Mouse (Mus musculus) activated CD4-positive, CD25-positive, alpha-beta regulatory T cell (primary cell): Measurements from ENCODE around the gene Gm42688. TPM values are rescaled to one million over a fixed set of nuclear protein-coding genes. Genes with fewer than 3 reads are reported as not detected.

Experiments used
- polyA plus RNA-seq, 2 experiments: library from polyadenylated mRNA; unstranded; fragments of 100-300 nt; shearing (Covaris generic); gene quantifications; one replicate each; pipeline ENCODE4 v1.2.1; 2017

The Gm42688 gene
- polyA plus RNA-seq: 1 to 10 TPM; 6.6 to 8.2 TPM

DNA sequence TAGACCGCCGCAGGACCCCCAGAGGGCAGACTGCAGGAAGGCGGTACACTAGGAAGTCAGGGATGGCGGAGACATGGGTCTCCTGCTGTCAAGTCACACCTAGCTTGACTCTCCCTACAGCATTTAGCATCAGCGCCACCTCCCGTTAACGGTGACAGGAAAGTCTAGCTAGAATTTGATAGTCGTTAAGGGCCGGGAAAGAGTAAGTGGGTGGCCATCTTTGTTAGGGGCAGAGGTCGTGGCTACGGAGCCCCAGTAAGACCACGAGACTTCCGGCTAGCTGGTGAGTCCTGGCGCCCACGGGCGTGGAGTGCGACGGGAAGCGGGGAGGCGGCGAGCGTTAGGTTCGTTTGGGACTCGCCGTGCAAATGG lies at the start of gene Gm42688, which contains the start of gene Ccdc142:
Gm42688 (plus strand) TSS at position 302 of the 372 bp plus-strand sequence.
Ccdc142 (plus strand) TSS at position 286 of the 372 bp plus-strand sequence.

DNA sequence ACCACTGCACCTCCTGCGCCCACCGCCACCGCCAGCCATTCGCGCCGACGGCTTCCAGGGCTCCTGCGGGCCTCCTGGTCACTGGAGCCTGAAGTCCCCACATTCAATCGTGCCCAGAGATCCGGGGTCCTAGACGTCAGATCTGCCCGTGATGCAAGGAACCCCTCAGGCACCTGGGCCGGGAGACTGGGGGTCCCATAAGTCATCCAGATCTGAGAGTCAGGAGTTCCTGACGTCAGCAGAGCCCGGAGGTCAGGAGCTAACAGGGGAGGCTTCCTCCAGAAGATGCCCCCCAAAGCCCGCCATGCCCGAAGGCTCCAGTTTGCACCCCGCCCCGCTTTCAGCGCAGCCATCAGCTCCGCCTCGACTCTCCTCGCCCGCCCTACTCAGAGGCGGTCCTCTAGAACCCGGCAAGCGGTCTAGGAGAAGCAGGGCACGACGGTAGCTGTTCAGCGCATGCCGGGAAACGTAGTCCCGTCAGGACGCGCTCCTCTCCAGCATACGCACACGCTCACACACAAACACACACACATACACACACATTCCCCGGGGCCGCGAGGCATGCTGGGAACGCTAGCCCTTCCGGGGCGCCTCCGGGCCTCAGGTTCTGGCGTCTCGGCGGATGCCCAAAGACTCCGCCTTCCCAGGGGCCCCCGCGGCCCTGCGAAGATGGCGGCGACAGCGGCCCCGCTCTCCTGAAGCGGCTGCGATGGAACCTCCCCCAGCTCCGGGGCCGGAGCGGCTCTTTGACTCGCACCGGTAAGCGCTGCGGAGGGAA lies 47.2 kb upstream of the Gm42688 start, which contains the start of gene Aup1:
Aup1 (plus strand) TSS at position 448 of the 778 bp plus-strand sequence.

GRCm38 (mm10) chr6:83054871-83055431 lies 46.5 kb upstream of the Gm42688 start, which contains the start of gene Htra2:
Htra2 (minus strand) TSS chr6:83055273.

GRCm38 (mm10) chr6:83057790-83058189 lies 43.6 kb upstream of the Gm42688 start, which contains the start of gene Dqx1:
Dqx1 (plus strand) TSS chr6:83057844.

DNA sequence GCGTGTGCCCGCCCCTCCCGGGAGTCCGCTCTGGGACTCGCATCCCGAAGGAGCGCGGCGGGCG lies 31.3 kb upstream of the Gm42688 start, which contains the start of gene Tlx2:
Tlx2 (minus strand) TSS at position 47 of the 64 bp plus-strand sequence.

GRCm38 (mm10) chr6:83077630-83078323 lies 23.6 kb upstream of the Gm42688 start, which contains the start of gene Pcgf1:
Pcgf1 (plus strand) TSS chr6:83077869.

DNA sequence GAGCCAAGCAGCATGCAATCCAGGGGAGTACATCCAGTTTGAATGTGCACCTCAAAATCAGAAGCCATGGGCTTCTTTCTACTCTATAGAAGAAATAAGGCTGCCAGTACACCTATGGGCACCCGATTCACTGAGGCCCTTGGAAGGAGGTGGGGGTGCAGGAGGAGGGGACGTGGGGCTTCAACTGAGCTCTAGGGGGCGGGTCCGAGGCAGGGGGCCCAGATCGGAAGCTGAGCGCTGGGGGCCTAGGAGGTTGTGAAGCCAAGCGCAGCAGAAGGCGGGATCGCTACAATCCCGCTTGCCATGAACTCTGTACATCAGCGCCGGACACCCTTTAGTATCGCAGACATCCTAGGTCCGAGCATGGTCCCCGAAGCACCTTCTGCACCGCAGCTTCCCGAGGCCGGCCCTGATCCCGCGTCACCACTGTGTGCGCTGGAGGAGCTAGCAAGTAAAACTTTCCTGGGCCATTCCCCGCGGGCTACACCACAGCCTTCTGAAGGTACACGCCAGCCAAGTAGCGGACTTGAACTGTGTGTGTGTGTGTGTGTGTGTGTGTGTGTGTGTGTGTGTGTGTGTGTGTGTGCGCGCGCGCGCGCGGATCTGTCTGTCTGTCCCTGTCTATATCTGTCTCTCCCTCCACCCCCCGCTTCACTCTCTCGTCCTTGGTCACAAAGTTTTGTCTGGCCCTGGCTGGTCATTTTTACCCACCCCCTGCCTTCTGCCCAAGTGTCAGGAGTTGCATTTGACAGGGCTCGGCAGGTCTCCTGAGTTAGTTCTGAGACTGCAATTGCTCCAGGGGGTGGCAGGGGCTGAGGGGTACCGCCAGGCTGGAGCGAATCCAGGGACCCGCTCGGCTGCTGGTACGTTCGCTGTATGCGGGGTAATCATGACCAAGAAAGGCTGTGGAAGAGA lies 15.0 kb upstream of the Gm42688 start, which contains the start of gene Lbx2:
Lbx2 (plus strand) TSS at position 247 of the 915 bp plus-strand sequence.

GRCm38 (mm10) chr6:83108762-83109668 lies 7.6 kb downstream of the Gm42688 start, which contains the start of gene Mrpl53:
Mrpl53 (plus strand) TSS chr6:83109040.

DNA sequence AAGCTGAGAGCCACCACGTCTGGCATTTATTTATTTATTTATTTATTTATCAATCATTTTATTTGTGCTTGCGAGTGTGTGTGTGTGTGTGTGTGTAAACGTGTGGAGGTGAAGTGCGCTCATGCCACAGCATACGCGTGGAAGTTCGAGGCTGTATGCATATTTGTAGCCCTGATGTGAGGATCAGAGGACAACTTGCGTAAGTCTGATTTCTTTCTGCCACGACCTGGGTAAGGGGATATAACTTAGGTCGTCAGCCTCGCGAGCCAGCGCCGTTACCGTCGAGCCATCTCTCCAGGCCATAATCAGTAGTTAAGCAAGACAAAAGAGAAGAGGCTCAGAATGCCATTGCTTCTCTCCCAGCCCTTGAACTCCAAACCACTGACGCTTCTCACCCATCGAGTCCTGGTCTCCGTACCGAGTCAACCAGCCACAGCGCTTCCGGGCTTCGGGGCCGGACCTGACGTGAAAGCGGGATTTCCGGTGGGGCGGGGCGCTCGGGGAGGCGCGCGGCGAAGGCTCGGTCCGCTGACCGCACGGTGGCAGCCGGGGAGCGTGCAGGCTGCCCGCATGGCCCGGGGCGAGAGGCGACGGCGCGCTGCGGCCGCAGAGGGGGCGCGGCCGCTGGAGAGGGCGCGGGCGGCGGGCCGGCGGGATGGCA lies 13.7 kb downstream of the Gm42688 start, which contains the start of gene Mogs:
Mogs (plus strand) TSS at position 486 of the 661 bp plus-strand sequence.

GRCm38 (mm10) chr6:83120930-83121862 lies 19.8 kb downstream of the Gm42688 start, which contains the start of gene Wbp1:
Wbp1 (minus strand) TSS chr6:83121559.

GRCm38 (mm10) chr6:83125331-83125730 lies 23.9 kb downstream of the Gm42688 start, which contains the start of gene Ino80b:
Ino80b (minus strand) TSS chr6:83125431.

DNA sequence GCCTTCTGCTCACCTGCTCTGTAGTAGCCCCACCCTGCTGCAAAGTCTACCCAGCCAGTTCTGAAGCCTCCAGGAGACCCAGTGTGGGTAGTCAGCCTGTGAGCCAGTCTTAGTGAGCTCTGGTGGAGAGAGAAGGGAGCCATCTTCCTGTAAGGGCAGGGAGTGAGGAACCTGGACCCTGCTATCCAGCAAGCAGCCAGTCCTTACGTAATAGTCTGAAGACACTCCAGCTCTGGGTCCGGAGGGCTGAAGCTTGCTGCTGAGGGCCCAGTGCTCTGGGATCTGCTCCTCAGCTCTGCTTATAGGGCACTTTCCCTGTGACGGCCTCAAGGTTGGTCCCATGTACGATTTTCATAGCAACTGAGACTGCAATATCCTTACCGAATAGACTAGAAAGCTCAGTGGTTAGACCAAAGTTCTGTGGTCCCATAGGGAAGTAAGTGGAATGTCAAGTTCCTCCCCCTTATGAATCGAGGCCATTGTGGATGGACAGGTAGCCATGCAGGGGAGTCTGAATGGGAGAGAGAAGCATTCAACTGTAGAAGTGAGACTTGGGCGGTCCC lies 33.6 kb downstream of the Gm42688 start, which contains the start of gene Rtkn:
Rtkn (plus strand) TSS at position 513 of the 563 bp plus-strand sequence.

GRCm38 (mm10) chr6:83156259-83156684 lies 54.9 kb downstream of the Gm42688 start, which contains the start of the genes Wdr54 and 1700003E16Rik:
Wdr54 (minus strand) TSS chr6:83156397.
1700003E16Rik (plus strand) TSS chr6:83156404.

Other genes with a start within 250 kb of the Gm42688 start
- gene Sema4f, start 161.8 kb upstream of the Gm42688 start, polyA plus RNA-seq: 10 to 100 TPM in 1 of 2 experiments, 1 to 10 TPM in 1; 7.2 to 10.4 TPM
- under 1 TPM; 0.20 to 0.56 TPM for gene M1ap, start 154.7 kb upstream of the Gm42688 start, polyA plus RNA-seq
- 10 to 100 TPM; 32.4 to 50.7 TPM for gene Dok1, start 68.1 kb upstream of the Gm42688 start, polyA plus RNA-seq
- under 1 TPM; 0.33 to 0.43 TPM for gene Loxl3, start 67.4 kb upstream of the Gm42688 start, polyA plus RNA-seq
- 100 to 1,000 TPM; 423 to 439 TPM for gene Aup1, start 47.1 kb upstream of the Gm42688 start, polyA plus RNA-seq
- gene Htra2, start 46.3 kb upstream of the Gm42688 start, polyA plus RNA-seq: 10 to 100 TPM; 41.1 to 48.9 TPM
- gene Dqx1, start 43.8 kb upstream of the Gm42688 start, polyA plus RNA-seq: 1 to 10 TPM in 1 of 2 experiments, under 1 TPM in 1; 0.52 to 2.8 TPM
- gene Tlx2, start 31.3 kb upstream of the Gm42688 start, polyA plus RNA-seq: under 1 TPM in 1 of 2 experiments, not detected in 1; 0.11 TPM
- 10 to 100 TPM; 34.0 to 46.7 TPM for gene Pcgf1, start 23.7 kb upstream of the Gm42688 start, polyA plus RNA-seq
- gene Lbx2, start 15.2 kb upstream of the Gm42688 start, polyA plus RNA-seq: under 1 TPM; 0.22 to 0.33 TPM
- 1 to 10 TPM; 3.9 to 7.1 TPM for gene Ccdc142, start within 50 bp of the Gm42688 start, polyA plus RNA-seq
- 10 to 100 TPM; 51.7 to 65.2 TPM for gene Mrpl53, start 7.4 kb downstream of the Gm42688 start, polyA plus RNA-seq
- gene Mogs, start 13.9 kb downstream of the Gm42688 start, polyA plus RNA-seq: 10 to 100 TPM; 86.0 to 98.4 TPM
- 10 to 100 TPM; 63.4 to 63.9 TPM for gene Wbp1, start 19.9 kb downstream of the Gm42688 start, polyA plus RNA-seq
- 10 to 100 TPM; 38.5 to 41.6 TPM for gene Ino80b, start 23.8 kb downstream of the Gm42688 start, polyA plus RNA-seq
- gene Rtkn, start 33.8 kb downstream of the Gm42688 start, polyA plus RNA-seq: under 1 TPM; 0.26 to 0.30 TPM
- under 1 TPM; 0.38 to 0.82 TPM for gene Wdr54, start 54.8 kb downstream of the Gm42688 start, polyA plus RNA-seq
- not detected for gene 1700003E16Rik, start 54.8 kb downstream of the Gm42688 start, polyA plus RNA-seq
- 10 to 100 TPM; 43.0 to 63.2 TPM for gene Dctn1, start 64.3 kb downstream of the Gm42688 start, polyA plus RNA-seq
- under 1 TPM; 0.06 to 0.57 TPM for gene Slc4a5, start 118.2 kb downstream of the Gm42688 start, polyA plus RNA-seq
- 10 to 100 TPM; 79.7 to 84.7 TPM for gene Mthfd2, start 224.3 kb downstream of the Gm42688 start, polyA plus RNA-seq
- gene Mob1a, start 224.4 kb downstream of the Gm42688 start, polyA plus RNA-seq: 100 to 1,000 TPM; 129 to 176 TPM
- 100 to 1,000 TPM in 1 of 2 experiments, 10 to 100 TPM in 1; 97.1 to 103 TPM for gene Bola3, start 247.5 kb downstream of the Gm42688 start, polyA plus RNA-seq